In genomic region chr14:37279356-37279755, GRCm38 (mm10) we compare ENCODE assay signal across 17 mouse cellular contexts.
DNase-seq lines count a peak whose midpoint lies in the region.
"Had no signal": no experiment of that assay in that cellular context is flagged by ENCODE, and none has a peak within 500 bp of the region (broad histone marks: within the 10 kb centered on the region; RNA-seq: fewer than 3 reads in every experiment).

No protein-coding gene starts in this region.

- intact Hi-C loops in left cerebral cortex, postnatal 4 days (cut with DNase I) = no loop called here
- intact Hi-C loops in left cerebral cortex, postnatal 14 days (cut with DNase I) = no loop called here

- peak; percentile 74 to 80 for DNase-seq in cerebellum, postnatal 10 days
- no peak for DNase-seq in cerebellum, adult 9-10 months
- DNase-seq in cerebellum, postnatal 25 days = peak; percentile 45 to 59
- DNase-seq in cerebellum, adult 11 months = no peak
- DNase-seq in left cerebral cortex, postnatal 4 days = peak; percentile 23
- no peak for DNase-seq in left cerebral cortex, postnatal 14 days (ENCODE audit: low spot score in 2 of 2)
- no peak for DNase-seq in limb, embryonic 10.5 days (ENCODE audit: low spot score)
- DNase-seq: adrenal gland, adult 2 months; adrenal gland, postnatal 10 days; adrenal gland, postnatal 25 days; cerebellum, adult 11-12 months; cerebellum, adult 8-10 months; forebrain, postnatal 0 days had no signal

- no peaks in the 10 kb centered on the region for H3K36me3 ChIP-seq in limb, embryonic 10.5 days
- H3K36me3 ChIP-seq: embryonic facial prominence, embryonic 10.5 days; embryonic facial prominence, embryonic 12.5 days; forebrain, embryonic 15.5 days had no signal

- no peaks in the 10 kb centered on the region for H3K4me1 ChIP-seq in limb, embryonic 10.5 days
- H3K4me1 ChIP-seq: embryonic facial prominence, embryonic 12.5 days; forebrain, embryonic 13.5 days had no signal

- H3K9me3 ChIP-seq in limb, embryonic 10.5 days (replicated peaks) = no peaks in the 10 kb centered on the region
- H3K9me3 ChIP-seq: embryonic facial prominence, embryonic 10.5 days; embryonic facial prominence, embryonic 12.5 days; forebrain, embryonic 13.5 days; forebrain, embryonic 15.5 days had no signal

- no peaks in the 10 kb centered on the region for H3K27me3 ChIP-seq in limb, embryonic 10.5 days (ENCODE audit: low read depth, poor library complexity, severe bottlenecking)
- H3K27me3 ChIP-seq: embryonic facial prominence, embryonic 12.5 days; forebrain, embryonic 13.5 days; forebrain, embryonic 15.5 days had no signal

- 96% methylated on average over 2 of the region's 2 CpGs for WGBS in limb, embryonic 10.5 days

- H3K4me3 ChIP-seq in limb, embryonic 10.5 days = no peak overlapping the region
- H3K4me3 ChIP-seq: embryonic facial prominence, embryonic 10.5 days; embryonic facial prominence, embryonic 12.5 days; forebrain, embryonic 13.5 days; forebrain, embryonic 15.5 days had no signal

- H3K27ac ChIP-seq in limb, embryonic 10.5 days = no peak overlapping the region
- H3K27ac ChIP-seq: embryonic facial prominence, embryonic 10.5 days; embryonic facial prominence, embryonic 12.5 days; forebrain, embryonic 13.5 days; forebrain, embryonic 15.5 days had no signal

Comparison
In these comparisons a context has a peak if more than half of its experiments do, and no peak if none do; other contexts are left out.
1. DNase-seq: peak in cerebellum, postnatal 10 days (2 of 2), cerebellum, postnatal 25 days (2 of 2) and left cerebral cortex, postnatal 4 days (single experiment); none in cerebellum, adult 9-10 months (single experiment), cerebellum, adult 11 months (single experiment), left cerebral cortex, postnatal 14 days (0 of 2) and limb, embryonic 10.5 days (single experiment).